Mouse (Mus musculus): ENCODE measurements around the gene 2410131K14Rik.

2410131K14Rik gene

DNA sequence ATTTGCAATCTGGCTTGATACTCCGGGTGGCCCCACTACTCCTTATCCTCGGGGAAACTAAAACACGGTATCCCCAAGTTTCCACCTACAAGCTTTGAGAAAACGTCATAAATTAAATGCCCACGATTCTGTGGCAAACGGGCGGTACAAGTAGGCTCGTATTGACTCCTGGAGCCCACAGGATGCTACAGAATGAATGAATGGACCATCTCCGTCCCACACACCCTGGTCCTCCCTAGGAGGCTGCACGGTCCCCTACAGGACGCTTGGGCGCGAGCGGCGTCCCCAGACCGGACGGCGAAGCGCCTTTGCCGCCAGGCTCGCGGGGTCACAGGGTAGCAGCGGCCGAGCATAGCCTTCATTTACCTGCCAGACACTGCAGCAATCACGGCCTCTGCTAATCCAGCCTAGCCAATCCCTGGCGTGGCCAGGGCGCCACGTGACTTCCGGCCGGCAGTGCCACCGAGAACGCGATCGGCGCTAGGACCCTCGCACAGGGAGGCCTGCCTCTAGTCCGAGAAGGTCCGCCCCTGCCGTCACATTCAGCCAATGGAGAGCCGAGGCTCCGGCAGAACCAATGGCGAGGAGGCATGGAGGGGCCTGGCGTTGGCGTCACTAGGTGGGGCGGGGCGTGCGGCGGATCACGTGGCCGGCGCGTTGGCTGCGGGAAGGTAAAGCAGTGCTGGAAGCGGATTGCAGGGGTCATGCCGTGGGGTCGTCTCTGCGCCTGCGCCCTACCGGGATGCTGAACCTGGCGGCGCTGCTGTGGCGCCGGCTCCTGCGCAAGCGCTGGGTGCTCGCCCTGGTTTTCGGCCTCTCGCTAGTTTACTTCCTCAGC lies at the start of gene 2410131K14Rik, which contains the start of gene Rnft2:
Gene 2410131K14Rik, plus strand, starts transcription at position 622 of the 838 bp plus-strand sequence.
Gene Rnft2, minus strand, starts transcription at position 511 of the 838 bp plus-strand sequence.
- DNase-seq (ENCODE audit: low read depth, low spot score) = peak; percentile 99

- no peak for DNase-seq (ENCODE audit: low read depth, low spot score)
These were observed 47.6 kb upstream of the 2410131K14Rik start for GRCm38 (mm10) chr5:118197421-118197820.

DNA sequence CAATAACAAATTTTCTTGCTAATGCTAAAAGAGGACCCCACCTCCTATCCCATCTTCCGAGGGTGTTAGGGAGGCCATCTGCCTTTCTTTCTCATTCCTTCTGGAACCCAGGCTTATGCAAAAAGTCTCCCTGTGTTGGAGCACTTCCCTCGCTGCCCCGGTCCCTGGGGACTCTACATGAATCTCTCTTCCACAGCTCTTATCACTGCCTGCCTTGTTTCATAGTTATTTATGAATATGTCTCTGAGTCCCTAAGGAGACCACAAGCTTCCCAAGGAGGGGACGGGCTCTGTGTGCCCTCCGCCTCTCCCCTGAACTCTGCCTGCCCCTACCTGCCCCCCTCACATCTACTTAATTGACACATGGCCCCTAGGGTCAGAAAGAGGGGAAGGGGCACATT lies 45.4 kb upstream of the 2410131K14Rik start:
- DNase-seq (ENCODE audit: low read depth, low spot score) = no peak

- DNase-seq (ENCODE audit: low read depth, low spot score) = no peak
These were observed 40.2 kb upstream of the 2410131K14Rik start for GRCm38 (mm10) chr5:118204675-118205440.

DNA sequence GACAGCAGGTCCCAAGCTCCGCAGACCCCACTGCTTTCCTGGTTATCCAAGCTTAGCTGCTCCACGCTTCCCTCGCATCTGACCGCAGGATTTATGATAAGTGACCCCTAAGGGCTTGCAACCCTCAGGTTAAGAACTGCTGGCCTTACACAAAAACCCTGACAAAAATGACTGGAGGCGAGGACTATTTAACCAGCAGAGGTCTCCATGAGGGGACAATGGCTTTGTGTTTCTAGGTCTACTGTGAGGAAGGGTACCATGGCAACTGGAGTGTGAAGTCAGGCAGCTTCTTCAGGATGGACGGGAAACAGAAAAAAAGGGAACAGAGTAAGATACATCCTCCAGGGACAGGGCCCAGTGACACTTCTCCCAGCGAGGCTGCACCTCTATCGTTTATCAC lies 39.2 kb upstream of the 2410131K14Rik start:
- no peak for DNase-seq (ENCODE audit: low read depth, low spot score)

DNA sequence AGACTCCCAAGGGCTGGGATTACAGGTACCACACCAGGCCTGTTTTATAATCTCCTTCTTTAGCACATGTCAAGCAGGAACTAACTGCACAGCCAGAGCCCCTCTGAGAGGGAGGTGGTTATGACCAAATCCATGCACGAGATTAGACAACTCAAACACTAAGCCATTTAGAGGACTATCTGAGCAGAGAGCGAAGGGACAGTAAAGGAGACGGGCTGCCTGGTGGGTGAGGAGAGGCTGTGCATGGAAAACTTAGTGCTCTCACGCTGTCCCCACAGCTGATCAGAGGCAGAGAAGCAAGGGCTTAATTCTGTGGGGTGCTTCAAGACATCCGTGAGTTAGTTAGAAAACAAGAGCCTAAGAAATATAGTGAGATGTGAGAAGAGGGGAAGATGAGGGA lies 31.0 kb upstream of the 2410131K14Rik start:
- DNase-seq (ENCODE audit: low read depth, low spot score) = no peak

- peak; percentile 79 for DNase-seq (ENCODE audit: low read depth, low spot score)
These were observed 30.4 kb upstream of the 2410131K14Rik start for GRCm38 (mm10) chr5:118214418-118215154.

GRCm38 (mm10) chr5:118217410-118217809 lies 27.6 kb upstream of the 2410131K14Rik start:
- no peak for DNase-seq (ENCODE audit: low read depth, low spot score)

DNA sequence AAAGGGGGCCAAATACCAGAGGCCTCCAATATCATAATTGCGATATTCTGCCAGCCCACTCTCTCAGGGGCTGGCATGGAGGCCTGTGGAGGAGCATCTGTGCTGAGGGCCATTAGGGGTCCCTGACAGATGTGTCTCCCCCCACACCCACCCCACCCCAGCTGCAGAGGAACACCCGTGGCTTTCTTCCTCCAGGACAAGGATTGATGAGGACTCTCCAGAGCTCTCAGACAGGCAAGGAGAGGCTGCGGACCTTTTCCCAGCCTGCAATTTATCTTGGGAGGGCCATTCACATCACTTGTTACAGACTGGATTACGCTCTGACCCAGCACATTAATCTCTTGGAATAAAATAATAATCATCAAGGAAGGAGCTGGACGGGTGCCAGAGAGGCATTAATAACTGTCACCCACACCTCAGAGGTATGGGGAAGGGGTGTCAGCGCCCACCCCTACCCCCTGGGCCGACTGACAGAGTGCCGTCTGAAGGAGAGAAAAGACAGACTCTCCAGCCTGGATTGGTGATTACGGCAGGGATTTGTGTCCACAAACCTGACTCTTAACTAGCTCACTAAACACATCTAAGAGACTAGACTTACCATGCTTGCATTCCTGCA lies 21.8 kb upstream of the 2410131K14Rik start:
- DNase-seq (ENCODE audit: low read depth, low spot score) = no peak

DNA sequence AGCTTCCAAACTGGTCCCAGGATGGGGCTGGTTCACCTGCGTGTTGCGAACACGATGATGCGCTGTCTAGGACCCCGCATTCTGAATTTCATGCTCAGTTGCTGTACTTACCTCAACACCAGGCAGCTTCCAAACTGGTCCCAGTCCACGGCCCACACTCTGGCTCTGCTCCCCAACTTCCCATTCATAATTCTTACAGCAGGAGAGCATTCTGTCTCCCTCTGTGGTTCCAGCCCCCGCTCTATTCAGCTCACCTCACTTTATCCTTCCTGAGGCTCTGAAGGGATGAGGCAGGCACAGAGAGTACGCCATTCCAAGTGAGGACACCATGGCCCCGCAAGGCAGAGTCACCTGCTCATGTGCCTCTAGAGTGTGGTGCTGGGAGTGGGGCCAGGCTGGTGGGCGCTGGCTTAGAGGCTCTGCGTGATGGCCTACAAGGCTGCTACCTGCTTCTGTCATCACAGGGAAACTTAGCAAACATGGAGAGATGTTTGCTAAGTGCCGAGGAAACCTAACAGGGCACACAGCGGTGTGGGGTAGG lies 14.9 kb upstream of the 2410131K14Rik start:
- DNase-seq (ENCODE audit: low read depth, low spot score) = peak; percentile 34

GRCm38 (mm10) chr5:118236891-118237290 lies 8.1 kb upstream of the 2410131K14Rik start:
- DNase-seq (ENCODE audit: low read depth, low spot score) = no peak

DNA sequence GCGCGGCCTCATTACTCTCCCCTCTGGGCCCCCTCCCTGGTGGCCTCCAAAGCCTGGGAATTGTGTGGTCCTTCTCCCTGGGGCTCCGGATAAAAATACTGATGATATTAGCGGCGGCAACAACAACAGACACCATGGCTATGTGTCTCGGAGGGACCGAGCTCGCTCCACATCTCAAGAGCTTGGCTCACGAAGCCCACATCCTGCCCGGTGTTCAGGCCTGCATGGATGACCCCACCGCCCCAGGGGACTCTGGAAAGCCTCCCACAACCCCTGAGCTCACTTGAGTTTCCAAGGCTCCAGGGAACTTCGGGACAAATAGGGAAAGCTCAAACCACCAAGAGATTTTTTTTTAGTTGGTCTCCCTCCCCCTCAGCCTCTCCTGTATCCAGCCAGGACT lies 5.4 kb upstream of the 2410131K14Rik start:
- DNase-seq (ENCODE audit: low read depth, low spot score) = no peak

DNA sequence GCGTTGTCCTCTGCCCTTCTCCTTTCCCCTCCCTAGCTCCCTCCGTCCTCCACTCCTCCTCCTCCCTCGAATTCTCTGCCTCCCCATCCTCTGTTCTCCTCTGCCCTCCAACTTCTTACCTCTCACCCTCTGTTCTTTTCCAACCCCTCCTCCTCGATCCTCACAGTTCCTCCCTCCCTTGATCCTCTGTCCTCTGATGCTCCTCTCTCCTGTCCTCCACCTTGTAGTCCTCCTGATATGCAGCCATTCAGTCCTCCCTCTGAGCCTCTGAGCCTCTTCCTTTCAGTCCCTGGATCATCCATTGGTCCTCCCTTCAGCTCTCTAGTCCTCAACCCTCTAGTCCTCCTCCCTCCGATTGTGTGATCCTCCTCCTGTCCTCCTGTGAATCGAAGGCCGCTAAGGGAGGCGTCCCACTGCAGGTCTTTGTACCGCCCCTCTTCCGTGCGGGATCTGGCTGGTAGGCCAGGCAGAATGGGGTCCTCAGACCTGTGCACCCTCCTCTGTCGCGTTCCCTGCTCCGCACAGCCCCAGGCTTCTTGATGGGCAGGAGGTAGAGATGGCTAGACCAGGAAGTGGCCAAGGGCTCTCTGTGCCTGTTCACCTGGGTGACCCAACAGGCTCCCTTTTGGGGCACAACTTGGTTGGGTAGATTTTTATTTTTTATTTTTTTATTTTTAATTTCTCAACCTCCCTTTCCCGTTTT lies 730 bp downstream of the 2410131K14Rik start:
- no peak for DNase-seq (ENCODE audit: low read depth, low spot score)

DNA sequence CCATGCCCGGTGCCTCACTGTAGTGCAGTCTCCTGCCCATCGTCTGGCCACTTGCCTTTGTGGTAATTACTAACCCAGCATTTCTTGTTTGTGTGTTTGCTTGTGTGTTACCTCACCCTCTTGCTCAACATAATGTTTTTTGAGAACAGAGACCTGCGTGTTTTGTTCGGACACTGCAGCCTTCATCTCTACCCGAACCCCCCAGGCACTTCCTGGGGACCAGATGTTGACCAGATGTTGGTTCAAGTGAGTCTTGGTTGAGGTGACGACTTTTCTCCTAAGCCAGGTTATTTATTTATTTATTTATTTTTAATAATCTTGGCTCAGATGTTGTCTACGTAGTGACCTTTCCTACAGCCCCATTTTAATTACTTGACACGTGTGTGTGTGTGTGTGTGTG lies 2.4 kb downstream of the 2410131K14Rik start:
- no peak for DNase-seq (ENCODE audit: low read depth, low spot score)

- DNase-seq (ENCODE audit: low read depth, low spot score) = no peak
These were observed 6.0 kb downstream of the 2410131K14Rik start for GRCm38 (mm10) chr5:118250987-118251386.

GRCm38 (mm10) chr5:118253551-118253950 lies 8.5 kb downstream of the 2410131K14Rik start:
- DNase-seq (ENCODE audit: low read depth, low spot score) = no peak

- no peak for DNase-seq (ENCODE audit: low read depth, low spot score)
These were observed 12.0 kb downstream of the 2410131K14Rik start for GRCm38 (mm10) chr5:118256981-118257380.

DNA sequence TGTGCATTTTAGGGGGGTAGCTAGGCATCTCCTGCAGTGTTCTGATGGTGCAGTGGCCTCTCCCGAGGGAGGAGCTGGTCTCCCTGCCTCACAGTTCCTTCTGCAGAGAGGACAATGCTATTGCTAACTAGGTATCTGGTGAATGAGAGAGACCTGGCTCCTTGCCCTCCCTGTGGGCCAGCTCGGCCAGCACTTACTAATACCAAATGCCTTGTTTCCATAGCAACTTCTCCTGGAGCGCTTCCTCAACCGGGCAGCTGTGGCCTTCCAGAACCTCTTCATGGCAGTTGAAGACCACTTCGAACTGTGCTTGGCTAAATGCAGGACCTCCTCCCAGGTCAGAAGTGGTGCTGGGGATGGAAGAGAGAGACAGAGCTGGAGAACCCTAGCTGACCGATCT lies 14.1 kb downstream of the 2410131K14Rik start:
- no peak for DNase-seq (ENCODE audit: low read depth, low spot score)

DNA sequence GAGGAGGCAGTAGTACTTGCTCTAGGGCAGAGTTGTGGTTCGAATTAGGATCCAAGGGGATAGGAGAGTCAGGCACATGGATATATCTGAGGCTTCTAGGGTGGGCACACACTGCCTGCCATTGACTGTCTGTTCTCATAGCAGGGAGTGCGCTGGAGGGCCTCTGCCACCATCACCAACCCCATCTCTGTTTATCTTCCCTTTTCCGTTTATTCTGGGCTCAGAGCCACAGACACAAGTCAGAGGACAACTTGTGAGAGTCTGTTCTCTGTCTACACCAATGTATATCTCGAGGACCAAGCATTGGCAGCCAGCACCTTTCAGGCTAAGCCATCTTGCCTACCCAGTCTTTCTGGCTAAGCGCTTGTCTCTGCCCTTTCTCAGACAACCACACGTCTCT lies 14.6 kb downstream of the 2410131K14Rik start:
- DNase-seq (ENCODE audit: low read depth, low spot score) = no peak

DNA sequence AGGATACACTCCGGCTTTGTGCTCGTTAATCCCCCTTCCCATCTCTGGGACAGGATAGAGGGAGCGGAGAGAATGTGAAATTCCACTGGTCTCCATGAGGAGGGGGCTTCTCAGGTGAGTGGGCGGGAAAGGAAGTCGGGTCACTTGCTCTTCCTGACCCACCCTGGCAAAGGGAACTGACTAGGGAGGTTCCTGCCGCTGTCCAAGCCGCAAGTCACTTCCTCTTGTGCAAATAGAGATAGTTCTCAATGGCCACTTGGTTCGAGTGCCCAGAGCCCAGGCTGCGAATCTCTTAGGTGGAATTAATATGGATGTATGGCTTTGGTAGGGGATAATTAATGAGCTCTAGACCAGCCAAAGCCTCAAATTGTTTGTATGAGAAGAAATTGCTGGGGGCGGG lies 15.0 kb downstream of the 2410131K14Rik start:
- DNase-seq (ENCODE audit: low read depth, low spot score) = no peak

DNA sequence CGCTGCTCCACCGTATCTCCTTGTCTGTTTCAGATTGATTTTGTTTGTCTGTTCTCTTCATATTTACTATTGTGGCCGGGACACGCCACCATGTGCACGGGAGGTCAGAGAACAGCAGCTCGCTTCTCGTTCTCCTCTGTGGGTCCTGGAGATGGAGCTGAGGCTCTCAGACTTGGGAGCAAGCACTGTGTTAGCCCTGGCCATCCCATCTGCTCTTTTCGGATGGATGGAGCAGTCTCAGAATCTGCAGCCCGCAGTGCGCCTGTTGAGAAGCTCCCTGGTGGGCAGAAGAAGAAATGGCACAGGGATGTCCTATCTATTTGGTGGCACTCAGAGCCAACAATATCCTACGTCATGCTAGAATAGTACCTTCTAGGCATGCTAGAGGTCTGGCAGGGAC lies 15.6 kb downstream of the 2410131K14Rik start:
- no peak for DNase-seq (ENCODE audit: low read depth, low spot score)

Data from telencephalon, adult 2 months (tissue).